Mouse (Mus musculus) embryonic fibroblast, embryonic 13.5 days (primary cell): ENCODE results near the gene Stat5a.

Source experiments
- CTCF ChIP-seq: IDR thresholded peaks from 2 replicates; pipeline ENCODE4 v1.5.1; 2011; ENCODE audit warnings: mild to moderate bottlenecking, control low read depth, low read length, moderate library complexity, borderline replicate concordance; ENCODE audit not compliant: insufficient read depth
- POLR2A ChIP-seq: IDR thresholded peaks from 2 replicates; pipeline ENCODE4 v1.6.1; 2011; ENCODE audit warnings: low read depth, mild to moderate bottlenecking, control low read depth, low read length, moderate library complexity

- TF ChIP-seq CTCF (no peak), POLR2A (no peak)
These were observed 4.0 kb upstream of the Stat5a start for GRCm38 (mm10) chr11:100855178-100855577.
